Mouse (Mus musculus) lung, postnatal 0 days (tissue): Measurements from ENCODE around the gene Phf21a. TPM values are rescaled to one million over a fixed set of nuclear protein-coding genes. Genes with fewer than 3 reads are reported as not detected.

Experiments
- ATAC-seq: fragments of 200-750 bp; cut with Nextera tagmentation; 2 replicates; pipeline ENCODE4 v1.8.0; 2017; ENCODE audit warnings: moderate library complexity
- DNase-seq: peaks from one replicate; pipeline ENCODE4 v3.0.0-alpha.2; 2016; ENCODE audit warnings: low spot score
- H3K27ac ChIP-seq: fragments of 300-500 bp; sonication (generic); 2 replicates; pipeline ENCODE4 v1.5.1; 2014; ENCODE audit warnings: antibody characterized with exemption, mild to moderate bottlenecking, low read length, mixed read lengths
- H3K27me3 ChIP-seq: fragments of 300-500 bp; sonication (generic); replicated peaks from 2 replicates; pipeline ENCODE4 v1.6.1; 2014; ENCODE audit warnings: low read length, mixed read lengths; ENCODE audit not compliant: insufficient read depth
- H3K36me3 ChIP-seq: fragments of 300-500 bp; sonication (generic); 2 replicates; pipeline ENCODE4 v1.6.1; 2014; ENCODE audit warnings: low read length, mixed read lengths; ENCODE audit not compliant: insufficient read depth
- H3K4me1 ChIP-seq: fragments of 300-500 bp; sonication (generic); 2 replicates; pipeline ENCODE4 v1.6.1; 2014; ENCODE audit warnings: antibody characterized with exemption, low read depth, low read length, mixed read lengths; ENCODE audit not compliant: insufficient read depth
- H3K4me2 ChIP-seq: fragments of 300-500 bp; sonication (generic); replicated peaks from 2 replicates; pipeline ENCODE4 v1.6.1; 2014; ENCODE audit warnings: low read depth, mild to moderate bottlenecking, low read length, moderate library complexity, mixed read lengths
- H3K4me3 ChIP-seq: fragments of 300-500 bp; sonication (generic); 2 replicates; pipeline ENCODE4 v1.5.1; 2014; ENCODE audit warnings: low read depth, low read length
- H3K9ac ChIP-seq: fragments of 300-500 bp; sonication (generic); replicated peaks from 2 replicates; pipeline ENCODE4 v1.6.1; 2014; ENCODE audit warnings: low read depth, mild to moderate bottlenecking
- H3K9me3 ChIP-seq: fragments of 300-500 bp; sonication (generic); 2 replicates; pipeline ENCODE4 v1.6.1; 2016; ENCODE audit warnings: low read length, mixed read lengths
- CTCF ChIP-seq: IDR thresholded peaks from 2 replicates; pipeline ENCODE4 v1.5.1; 2016; ENCODE audit warnings: antibody characterized with exemption, mild to moderate bottlenecking
- EP300 ChIP-seq: IDR thresholded peaks from 2 replicates; pipeline ENCODE4 v1.6.1; 2016; ENCODE audit warnings: antibody characterized with exemption, mild to moderate bottlenecking, control low read depth
- WGBS: fragments of 180-500 bp; shearing (Covaris S2); extraction: QIAGEN DNeasy Blood & Tissue Kit; methylation state at CpG from one replicate; pipeline ENCODE4 v1.1.7; 2014; 5-methylcytosine and 5-hydroxymethylcytosine counted together
- polyA plus RNA-seq: library from polyadenylated mRNA; unstranded; fragments of >200 nt; fragmentation: Nextera tagmentation; extraction: Ambion mirVana; gene quantifications from 2 replicates; pipeline ENCODE4 v1.2.1, GENCODE M21; 2015

The Phf21a gene
- polyA plus RNA-seq, 1 experiment from 2014 or later, result 12.9 TPM

DNA sequence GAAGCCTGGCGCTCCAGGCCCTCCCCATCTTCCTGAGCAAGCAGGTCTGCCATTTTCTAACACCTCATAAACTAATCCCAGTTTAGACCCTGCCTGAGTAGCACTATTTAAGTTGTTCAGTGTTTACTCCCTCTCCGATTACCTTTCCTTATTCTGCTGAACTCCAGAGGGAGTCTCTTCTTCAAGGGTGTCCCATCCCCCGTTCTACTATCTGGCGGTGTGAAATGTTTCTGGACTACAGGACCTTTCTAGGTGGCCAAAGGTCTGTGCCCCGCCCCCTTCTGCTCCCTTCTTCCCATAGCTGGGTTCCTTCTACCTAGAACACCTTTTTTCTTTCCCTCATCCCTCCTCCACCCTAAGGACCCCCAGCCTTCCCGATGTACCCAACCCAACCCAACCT, 32.6 kb upstream of the Phf21a start:
- TF ChIP-seq EP300 (no peak), CTCF (no peak)
- 22% methylated on average over 6 of the region's 6 CpGs for WGBS
- Histone ChIP-seq H3K36me3 (no peaks in the 10 kb centered on the region), H3K4me2 (peak overlapping the region; percentile 89; the same call in 1 of the 2 replicates), H3K9ac (no peak overlapping the region), H3K9me3 (no peaks in the 10 kb centered on the region), H3K27me3 (peaks cover 17% of the 10 kb centered on the region), H3K4me3 (no peak overlapping the region), H3K4me1 (peaks cover 16% of the 10 kb centered on the region), H3K27ac (no peak overlapping the region)
- ATAC-seq (no peak), DNase-seq (no peak)

DNA sequence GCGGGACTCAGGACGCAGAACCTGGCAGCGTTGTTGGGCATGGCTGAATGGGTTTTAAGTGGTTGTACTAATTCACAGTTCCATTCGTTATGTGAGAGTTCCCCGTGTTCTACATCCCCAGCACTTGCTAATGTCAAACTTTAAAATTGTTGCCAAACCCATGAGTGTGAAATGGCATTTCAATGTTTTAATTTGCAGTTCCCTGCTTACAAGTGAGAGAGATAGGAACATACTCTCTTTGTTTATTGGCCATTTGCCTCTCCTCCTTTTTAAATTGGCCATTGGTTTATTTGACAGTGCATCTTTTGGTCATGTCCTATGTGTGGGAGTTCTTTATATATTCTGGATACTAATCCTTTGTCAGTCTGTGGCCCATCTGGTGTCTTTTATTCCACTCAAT, 31.6 kb upstream of the Phf21a start:
- H3K36me3 ChIP-seq, result no peaks in the 10 kb centered on the region
- H3K9ac ChIP-seq, result no peak overlapping the region
- H3K27ac ChIP-seq, result no peak overlapping the region
- H3K4me2 ChIP-seq, result no peak overlapping the region
- ATAC-seq, result no peak
- peaks cover 10% of the 10 kb centered on the region for H3K4me1 ChIP-seq
- no peak for TF ChIP-seq CTCF
- no peak for TF ChIP-seq EP300
- H3K9me3 ChIP-seq, result no peaks in the 10 kb centered on the region
- no peak for DNase-seq
- H3K4me3 ChIP-seq, result no peak overlapping the region
- WGBS, result 68% methylated on average over 5 of the region's 5 CpGs
- H3K27me3 ChIP-seq, result peaks cover 17% of the 10 kb centered on the region

DNA sequence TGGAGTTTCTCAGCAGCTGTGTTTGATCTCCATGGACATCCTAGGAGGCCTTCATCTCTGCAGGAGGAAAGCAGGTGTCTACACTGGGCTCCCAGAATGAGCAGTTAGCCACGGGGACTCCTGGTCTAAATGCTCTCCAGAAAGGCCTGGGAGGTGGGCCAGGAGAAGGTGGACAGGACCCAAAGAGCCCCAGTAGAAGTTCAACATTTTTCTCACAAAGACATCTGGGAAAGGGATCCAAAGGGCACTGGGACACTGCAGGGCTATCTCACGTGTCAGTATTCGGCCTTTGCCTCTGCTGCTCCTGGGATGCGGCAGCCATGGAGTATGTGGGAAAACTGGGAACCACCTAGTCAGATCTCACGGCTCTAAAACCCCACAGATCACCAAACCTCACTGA, 29.8 kb upstream of the Phf21a start:
- no peaks in the 10 kb centered on the region for H3K36me3 ChIP-seq
- DNase-seq (no peak), ATAC-seq (no peak)
- no peak overlapping the region for H3K27ac ChIP-seq
- WGBS, result 63% methylated on average over 5 of the region's 5 CpGs
- H3K4me1 ChIP-seq, result peaks cover 10% of the 10 kb centered on the region
- no peaks in the 10 kb centered on the region for H3K9me3 ChIP-seq
- peaks cover 17% of the 10 kb centered on the region for H3K27me3 ChIP-seq
- no peak overlapping the region for H3K9ac ChIP-seq
- no peak overlapping the region for H3K4me3 ChIP-seq
- TF ChIP-seq CTCF (no peak), EP300 (no peak)
- no peak overlapping the region for H3K4me2 ChIP-seq

DNA sequence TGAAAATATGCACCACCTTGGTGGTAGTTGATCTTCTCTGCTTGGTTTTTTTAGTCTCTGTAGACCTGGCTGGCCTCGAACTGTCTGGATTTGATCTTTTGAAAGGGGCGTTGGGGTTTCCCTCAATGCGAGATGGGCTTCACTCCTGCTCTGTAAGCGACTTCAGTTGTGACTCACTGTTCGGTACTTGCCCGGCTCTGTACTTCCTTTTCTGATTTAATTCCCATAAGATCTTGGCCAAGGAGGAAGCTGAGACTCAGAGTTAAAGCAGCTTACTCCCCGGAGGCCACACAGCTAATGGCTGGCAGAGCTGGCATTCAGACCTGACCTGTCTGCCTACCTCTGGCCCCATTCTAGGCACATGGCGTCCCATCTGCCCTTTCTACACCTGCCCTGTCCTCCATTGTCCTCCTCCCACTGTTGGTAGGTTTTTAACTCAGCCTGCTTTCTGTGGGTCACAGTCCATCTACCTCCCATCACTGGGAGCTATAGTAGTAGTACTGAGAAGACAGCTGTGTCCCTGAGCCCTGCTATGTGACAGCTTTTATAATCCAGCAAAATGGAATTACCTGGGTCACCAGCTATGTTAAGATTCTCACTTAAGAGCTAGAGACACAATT, 27.5 kb upstream of the Phf21a start:
- Histone ChIP-seq H3K4me1 (no peaks in the 10 kb centered on the region), H3K4me2 (no peak overlapping the region), H3K9ac (no peak overlapping the region), H3K4me3 (no peak overlapping the region), H3K27me3 (peaks cover 1% of the 10 kb centered on the region; the same call in 1 of the 2 replicates), H3K27ac (no peak overlapping the region), H3K9me3 (no peaks in the 10 kb centered on the region), H3K36me3 (no peaks in the 10 kb centered on the region)
- 76% methylated on average over 8 of the region's 8 CpGs for WGBS
- DNase-seq, result no peak
- ATAC-seq, result no peak
- no peak for TF ChIP-seq EP300
- TF ChIP-seq CTCF, result no peak

DNA sequence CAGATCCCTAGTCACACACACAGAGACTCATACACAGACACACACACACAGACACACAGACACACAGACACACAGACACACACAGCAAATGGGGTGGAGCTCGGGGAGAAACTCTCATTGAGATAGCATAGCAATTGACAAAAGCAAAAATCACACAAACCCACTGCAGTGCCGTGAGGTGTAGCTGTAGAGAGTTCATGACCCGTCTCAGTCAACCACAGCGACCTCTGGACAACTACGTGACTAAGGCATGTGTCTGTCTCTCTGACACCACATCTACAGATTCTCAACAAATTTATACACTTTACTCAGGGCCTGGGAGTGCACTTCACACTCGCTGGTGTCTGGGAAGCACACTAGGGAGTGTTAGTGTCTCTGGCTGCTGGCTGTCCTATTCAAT, 27.0 kb upstream of the Phf21a start:
- H3K4me1 ChIP-seq, result no peaks in the 10 kb centered on the region
- H3K4me3 ChIP-seq, result no peak overlapping the region
- no peak overlapping the region for H3K4me2 ChIP-seq
- ATAC-seq (no peak), DNase-seq (no peak)
- no peaks in the 10 kb centered on the region for H3K36me3 ChIP-seq
- H3K9ac ChIP-seq, result no peak overlapping the region
- no peak overlapping the region for H3K27ac ChIP-seq
- H3K27me3 ChIP-seq, result no peaks in the 10 kb centered on the region
- no peaks in the 10 kb centered on the region for H3K9me3 ChIP-seq
- 46% methylated on average over 6 of the region's 6 CpGs for WGBS
- TF ChIP-seq EP300 (no peak), CTCF (no peak)

DNA sequence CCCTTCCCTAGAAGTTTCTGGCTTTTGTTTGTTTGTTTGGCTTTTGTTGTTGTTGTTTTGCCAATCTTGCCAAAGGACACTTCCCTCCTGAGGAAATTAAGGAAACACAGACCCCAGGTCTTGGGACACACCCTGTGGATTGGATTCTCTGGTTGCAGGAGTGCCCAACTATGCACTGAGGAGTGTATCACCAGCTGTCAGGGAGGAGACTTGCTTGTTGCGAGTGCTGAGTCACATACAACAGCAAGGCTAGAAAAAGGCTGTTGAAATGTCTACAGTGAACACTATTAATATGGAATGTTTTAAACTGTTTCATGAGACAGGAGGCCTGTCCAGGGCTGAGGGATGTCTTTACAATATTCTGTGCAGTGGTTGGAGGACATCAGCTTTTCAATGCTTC, 26.0 kb upstream of the Phf21a start:
- H3K9ac ChIP-seq, result no peak overlapping the region
- no peak overlapping the region for H3K27ac ChIP-seq
- H3K36me3 ChIP-seq, result no peaks in the 10 kb centered on the region
- WGBS, result 59% methylated on average over 1 of the region's 1 CpGs
- no peaks in the 10 kb centered on the region for H3K9me3 ChIP-seq
- ATAC-seq, result no peak
- no peaks in the 10 kb centered on the region for H3K27me3 ChIP-seq
- DNase-seq, result peak; percentile 38
- no peak overlapping the region for H3K4me2 ChIP-seq
- TF ChIP-seq CTCF, result no peak
- no peak for TF ChIP-seq EP300
- H3K4me3 ChIP-seq, result no peak overlapping the region
- no peaks in the 10 kb centered on the region for H3K4me1 ChIP-seq

DNA sequence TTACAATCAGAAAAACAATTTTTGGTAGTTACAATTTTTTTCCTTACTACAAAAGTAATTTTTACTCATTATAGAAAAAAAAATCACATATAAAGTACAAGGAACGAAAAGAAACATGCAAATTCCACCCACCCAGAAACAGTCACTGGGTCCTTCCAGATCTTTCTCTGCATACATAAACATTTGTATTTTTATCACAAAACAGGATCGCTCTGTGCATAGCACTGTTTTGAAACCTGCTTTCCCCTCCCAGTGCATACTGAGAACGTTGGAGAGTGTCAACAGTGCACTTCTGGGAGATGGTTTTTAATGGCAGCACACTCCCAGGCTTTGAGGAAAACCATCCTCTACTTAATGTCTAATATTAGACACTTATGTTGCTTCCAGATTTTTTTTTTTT, 25.3 kb upstream of the Phf21a start:
- no peak overlapping the region for H3K4me3 ChIP-seq
- no peaks in the 10 kb centered on the region for H3K9me3 ChIP-seq
- H3K36me3 ChIP-seq, result no peaks in the 10 kb centered on the region
- H3K27me3 ChIP-seq, result no peaks in the 10 kb centered on the region
- TF ChIP-seq CTCF (no peak), EP300 (no peak)
- 40% methylated on average over 3 of the region's 3 CpGs for WGBS
- no peaks in the 10 kb centered on the region for H3K4me1 ChIP-seq
- no peak for DNase-seq
- no peak overlapping the region for H3K9ac ChIP-seq
- no peak overlapping the region for H3K27ac ChIP-seq
- H3K4me2 ChIP-seq, result no peak overlapping the region
- no peak for ATAC-seq
